Mouse (Mus musculus): ENCODE results near the gene D930007J09Rik.

DNA sequence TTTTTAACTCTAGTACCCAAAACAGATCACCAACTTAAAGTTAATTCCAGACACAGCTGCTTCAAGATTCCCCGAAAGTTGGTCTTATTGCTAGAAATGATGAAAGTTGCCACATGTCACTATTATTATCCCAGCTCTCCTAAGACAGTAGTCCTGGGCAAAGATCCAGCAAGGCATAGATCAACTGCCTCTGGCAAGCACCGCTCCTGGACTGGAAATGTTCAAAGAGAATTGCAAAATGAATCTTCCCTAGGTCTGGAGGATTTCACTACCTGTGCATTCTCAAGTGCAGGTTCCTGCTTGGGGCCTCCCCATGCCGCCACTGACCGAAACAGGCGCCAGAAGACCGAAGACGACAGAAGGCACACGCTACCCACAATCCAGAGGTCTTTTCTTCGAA lies 26.8 kb downstream of the D930007J09Rik start:
- no peak for TF ChIP-seq POLR2A (IDR thresholded peaks at IDR 0.05; ENCODE audit: borderline replicate concordance, extremely low read depth, low read depth, low read length)
- TF ChIP-seq CTCF (IDR thresholded peaks at IDR 0.05; ENCODE audit: insufficient read depth, low read length) = no peak

All from lung, adult 2 months (tissue).